Mouse (Mus musculus): ENCODE results near the gene Tmem130. TPM values are rescaled to one million over a fixed set of nuclear protein-coding genes. Genes with fewer than 3 reads are reported as not detected.
A peak's percentile ranks its signal among the peaks of the same experiment; 100 is the strongest.

Tmem130 gene
- total and polyA plus RNA-seq, 2 experiments from 2014 or later = 444 to 636 TPM

- Histone ChIP-seq H3K9ac (replicated peaks; ENCODE audit: low read length, poor library complexity, severe bottlenecking) (no peak overlapping the region), H3K27ac (ENCODE audit: low read depth, low read length) (no peak overlapping the region), H3K9me3 (ENCODE audit: low read length) (no peaks in the 10 kb centered on the region), H3K4me1 (ENCODE audit: insufficient read depth, low read length) (peaks cover 7% of the 10 kb centered on the region; the same call in 1 of the 2 replicates), H3K4me3 (ENCODE audit: low read depth, low read length) (no peak overlapping the region), H3K4me2 (ENCODE audit: low read depth, low read length, poor library complexity, severe bottlenecking) (no peak overlapping the region), H3K36me3 (ENCODE audit: insufficient read depth, low read length) (no peaks in the 10 kb centered on the region), H3K27me3 (ENCODE audit: insufficient read depth, low read length) (no peaks in the 10 kb centered on the region)
- ATAC-seq (ENCODE audit: low FRiP score) = no peak
- DNase-seq (ENCODE audit: low spot score) = peak; percentile 52
- TF ChIP-seq CTCF (IDR thresholded peaks at IDR 0.05) = no peak
- WGBS = 27% methylated on average over 4 of the region's 4 CpGs
These were observed 70.2 kb downstream of the Tmem130 start for GRCm38 (mm10) chr5:144691421-144691820.

DNA sequence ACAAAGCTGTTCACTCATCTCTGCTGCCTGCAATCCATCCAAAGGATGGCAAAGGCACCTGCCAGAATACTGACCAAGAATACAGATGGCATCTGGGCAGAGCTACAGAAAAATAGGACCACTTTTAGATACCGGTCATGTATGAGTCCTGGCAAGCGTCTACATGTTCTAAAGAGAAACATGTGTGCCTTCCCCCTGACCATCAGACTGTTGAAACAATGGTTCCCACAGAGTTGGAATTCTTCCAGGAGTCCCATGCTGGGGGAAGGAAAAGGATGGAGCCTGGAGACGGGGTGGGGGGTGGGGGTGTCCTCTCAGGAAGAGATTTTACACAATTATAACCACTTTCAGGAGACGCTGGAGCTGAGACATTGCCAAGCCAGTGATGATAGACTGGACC lies 73.2 kb downstream of the Tmem130 start:
- Histone ChIP-seq H3K27me3 (ENCODE audit: insufficient read depth, low read length) (no peaks in the 10 kb centered on the region), H3K4me2 (ENCODE audit: low read depth, low read length, poor library complexity, severe bottlenecking) (no peak overlapping the region), H3K27ac (ENCODE audit: low read depth, low read length) (no peak overlapping the region), H3K4me3 (ENCODE audit: low read depth, low read length) (no peak overlapping the region), H3K4me1 (ENCODE audit: insufficient read depth, low read length) (no peaks in the 10 kb centered on the region), H3K36me3 (ENCODE audit: insufficient read depth, low read length) (no peaks in the 10 kb centered on the region), H3K9ac (replicated peaks; ENCODE audit: low read length, poor library complexity, severe bottlenecking) (no peak overlapping the region), H3K9me3 (ENCODE audit: low read length) (no peaks in the 10 kb centered on the region)
- DNase-seq (ENCODE audit: low spot score) (peak; percentile 31), ATAC-seq (ENCODE audit: low FRiP score) (no peak)
- 50% methylated on average over 4 of the region's 4 CpGs for WGBS
- no peak for TF ChIP-seq CTCF (IDR thresholded peaks at IDR 0.05)

Other genes with a start within 250 kb of the Tmem130 start
- 45.0 and 45.8 TPM in 2 replicates for gene Nptx2, start 215.9 kb downstream of the Tmem130 start, total RNA-seq (2014; rRNA removed)
- gene Nptx2, start 215.9 kb downstream of the Tmem130 start, polyA plus RNA-seq (2015; fragmentation: Nextera tagmentation; extraction: Ambion mirVana) = 14.0 and 14.2 TPM in 2 replicates
- 136 and 166 TPM in 2 replicates for gene Trrap, start 5.9 kb upstream of the Tmem130 start, total RNA-seq (2014; rRNA removed)
- gene Trrap, start 5.9 kb upstream of the Tmem130 start, polyA plus RNA-seq (2015; fragmentation: Nextera tagmentation; extraction: Ambion mirVana) = 53.2 and 66.8 TPM in 2 replicates
- gene Smurf1, start 204.0 kb upstream of the Tmem130 start, total RNA-seq (2014; rRNA removed) = 63.0 and 71.1 TPM in 2 replicates
- 24.6 and 28.0 TPM in 2 replicates for gene Smurf1, start 204.0 kb upstream of the Tmem130 start, polyA plus RNA-seq (2015; fragmentation: Nextera tagmentation; extraction: Ambion mirVana)